Mouse (Mus musculus) kidney, postnatal 10 days (tissue): ENCODE measurements around the gene Map4k5.

ENCODE experiments used
- DNase-seq: peaks from one replicate; pipeline ENCODE4 v3.0.0; 2021; ENCODE audit warnings: mixed read lengths

The Map4k5 gene

GRCm38 (mm10) chr12:69783247-69784025 lies 109.6 kb downstream of the Map4k5 start:
- peak; percentile 67 for DNase-seq

DNA sequence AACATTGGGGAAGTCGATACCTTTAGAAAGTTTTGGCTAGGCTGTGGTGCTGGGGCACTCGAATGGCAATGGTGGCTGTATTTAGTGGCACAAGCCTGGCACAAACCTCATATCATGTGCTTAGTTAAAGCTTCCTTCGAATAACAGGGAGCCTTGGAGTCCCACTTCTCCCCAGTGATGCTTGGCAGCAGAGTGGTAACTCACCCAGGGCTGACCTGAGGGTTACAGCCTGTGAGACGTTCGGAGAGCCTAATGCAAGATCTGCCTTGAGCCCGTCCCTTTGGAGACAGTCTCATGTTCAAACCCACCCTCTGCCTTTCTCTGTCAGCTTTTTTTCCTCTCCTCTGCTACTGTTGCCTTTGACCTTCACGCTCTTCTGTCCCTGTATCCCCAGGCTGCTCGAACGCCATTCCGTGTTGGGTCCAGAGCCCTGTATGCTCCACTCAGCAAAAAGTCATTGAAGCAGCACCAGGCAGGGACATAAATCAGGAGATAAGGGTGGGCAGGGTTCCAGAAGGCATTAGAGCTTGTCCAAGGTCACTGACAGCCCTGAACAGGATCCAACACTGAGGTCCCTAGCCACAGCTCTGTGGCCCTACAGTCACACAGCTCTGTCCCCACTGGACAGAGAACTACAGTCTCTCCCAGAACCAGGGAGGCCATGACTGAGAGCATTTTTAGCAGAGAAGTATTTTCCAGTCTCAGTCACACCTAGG lies 110.9 kb downstream of the Map4k5 start:
- DNase-seq = peak; percentile 91

- peak; percentile 45 for DNase-seq
Measured at GRCm38 (mm10) chr12:69781480-69781879, 111.5 kb downstream of the Map4k5 start.

- no peak for DNase-seq
Measured at GRCm38 (mm10) chr12:69777957-69778356, 115.0 kb downstream of the Map4k5 start.

- DNase-seq = no peak
Measured at GRCm38 (mm10) chr12:69777341-69777730, 115.7 kb downstream of the Map4k5 start.

- DNase-seq = peak; percentile 73
Measured at GRCm38 (mm10) chr12:69776607-69777340, 116.2 kb downstream of the Map4k5 start.

DNA sequence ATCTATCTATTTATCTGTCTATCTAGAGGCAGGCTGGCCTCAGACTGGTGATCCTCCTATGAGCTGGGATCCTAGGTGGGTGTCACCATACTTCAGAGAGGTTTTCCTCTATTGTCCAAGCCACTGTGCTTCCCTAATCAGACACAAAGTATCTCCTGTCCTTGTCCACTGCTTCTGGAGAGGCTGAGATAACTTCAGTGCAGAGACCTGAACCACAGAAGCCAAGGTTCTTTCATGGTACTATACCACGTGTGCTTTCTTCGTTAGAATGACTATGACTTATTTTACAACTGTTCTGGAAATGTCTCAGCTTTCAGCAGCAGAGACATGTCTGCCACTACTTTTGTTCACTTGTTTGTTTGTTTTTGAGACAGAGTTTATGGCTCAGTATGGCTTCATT lies 124.2 kb downstream of the Map4k5 start:
- DNase-seq = no peak

- DNase-seq = no peak
Measured at GRCm38 (mm10) chr12:69767476-69768258, 125.3 kb downstream of the Map4k5 start.

DNA sequence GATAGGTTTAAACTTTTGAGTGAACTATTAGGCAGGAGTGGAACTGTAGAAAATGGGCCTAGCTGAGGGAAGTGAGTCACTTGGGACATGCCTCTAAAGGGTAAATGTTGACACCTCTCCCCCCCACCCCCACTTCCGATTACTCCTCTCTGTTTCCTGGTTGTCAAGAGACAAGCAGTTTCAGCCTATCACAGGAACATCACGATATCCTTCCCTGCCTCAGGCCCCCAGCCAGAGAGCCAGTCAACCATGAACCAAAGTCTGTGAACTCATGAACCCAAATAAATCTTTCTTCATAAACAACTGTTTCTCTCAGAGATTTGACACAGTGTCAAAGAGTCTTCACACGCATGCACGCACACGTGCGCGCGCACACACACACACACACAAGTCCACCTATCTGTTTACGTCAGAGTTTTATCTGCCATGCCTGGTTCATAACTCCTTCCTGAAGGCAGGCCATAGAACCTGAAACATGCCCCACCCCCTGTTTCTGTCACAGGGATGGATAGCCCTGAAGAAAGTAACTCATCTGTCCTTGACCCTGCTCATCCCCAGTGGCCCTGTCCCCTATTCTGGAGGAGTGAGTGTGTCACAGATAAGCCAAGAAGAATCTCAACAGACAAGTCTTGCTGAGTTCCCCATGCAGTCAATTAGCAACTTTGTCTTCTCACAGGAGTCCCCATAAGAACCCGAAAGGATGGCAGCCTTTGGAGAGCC lies 126.7 kb downstream of the Map4k5 start:
- peak; percentile 73 for DNase-seq

DNA sequence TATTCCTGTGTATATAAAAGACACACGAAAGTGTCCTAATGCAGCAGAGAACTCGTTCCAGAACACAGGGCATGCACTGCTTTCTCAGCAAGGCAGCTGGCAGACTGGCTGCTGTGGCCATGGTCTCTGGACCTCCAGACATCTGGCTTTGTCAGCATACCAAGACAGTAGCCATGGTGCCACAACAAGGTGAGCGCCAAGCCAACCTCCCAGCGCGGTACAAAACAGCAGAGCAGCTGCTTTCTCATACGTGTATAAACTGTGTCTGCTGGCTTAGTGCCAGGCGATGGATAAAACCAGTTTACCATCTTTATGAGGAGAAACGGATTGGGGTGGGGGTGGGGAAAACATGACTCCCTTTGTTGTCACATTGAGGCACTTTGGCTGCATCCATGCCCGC lies 127.5 kb downstream of the Map4k5 start:
- peak; percentile 45 for DNase-seq

- peak; percentile 50 for DNase-seq
Measured at GRCm38 (mm10) chr12:69761603-69762002, 131.4 kb downstream of the Map4k5 start.

DNA sequence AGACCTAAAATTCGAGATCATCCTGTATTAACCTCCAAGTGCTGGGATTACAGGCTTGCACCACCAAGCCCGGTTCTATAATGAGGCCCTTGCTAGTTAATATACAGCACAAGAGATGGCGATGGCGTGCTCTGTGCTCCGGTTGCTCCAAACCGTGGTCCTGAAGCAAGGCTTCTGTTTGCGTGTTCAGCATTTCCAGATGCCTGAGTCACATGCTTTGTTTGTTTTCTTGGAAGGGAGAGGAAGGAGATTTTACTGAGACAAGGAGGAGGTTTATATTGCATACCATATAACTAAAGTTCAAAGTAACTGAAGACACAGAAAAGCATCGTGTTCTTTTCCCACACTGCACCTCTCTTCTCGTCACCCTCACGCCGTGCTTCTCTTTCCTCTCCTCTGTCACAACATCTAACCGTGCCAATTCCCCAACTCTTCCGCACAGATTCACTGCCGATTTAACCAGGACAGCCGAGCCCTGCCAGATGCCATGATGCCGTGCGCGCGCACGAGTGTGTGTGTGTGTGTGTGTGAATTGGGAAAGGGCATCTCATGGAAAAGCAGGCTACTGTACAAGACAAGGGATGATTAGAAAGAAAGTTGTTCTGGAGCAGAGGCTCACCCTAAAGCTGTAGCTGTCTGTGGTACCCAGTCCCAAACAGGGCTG lies 132.1 kb downstream of the Map4k5 start:
- no peak for DNase-seq

- DNase-seq = no peak
Measured at GRCm38 (mm10) chr12:69760014-69760413, 133.0 kb downstream of the Map4k5 start.

- DNase-seq = no peak
Measured at GRCm38 (mm10) chr12:69759267-69759885, 133.6 kb downstream of the Map4k5 start.

GRCm38 (mm10) chr12:69758221-69759185 lies 134.5 kb downstream of the Map4k5 start:
- peak; percentile 74 for DNase-seq

GRCm38 (mm10) chr12:69757418-69758141 lies 135.4 kb downstream of the Map4k5 start:
- DNase-seq = peak; percentile 89

DNA sequence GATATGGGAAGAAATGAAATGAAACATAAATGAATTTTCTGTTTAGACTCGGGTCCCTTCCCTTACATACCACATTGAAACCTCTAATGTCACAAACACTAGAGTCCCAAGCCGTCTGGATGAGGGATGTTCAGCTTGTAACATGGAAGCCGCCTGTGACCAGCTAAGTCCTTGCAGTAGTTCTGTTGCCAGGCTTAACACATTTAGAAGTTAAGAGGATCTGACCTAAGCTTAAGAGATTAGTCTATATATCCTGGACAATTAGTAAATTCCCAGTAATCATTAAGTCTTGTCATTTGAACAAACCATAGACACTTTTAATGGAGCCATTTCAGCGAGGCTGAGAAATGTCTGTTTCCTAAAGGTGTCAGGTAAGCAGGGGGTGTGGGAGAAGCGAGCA lies 137.0 kb downstream of the Map4k5 start:
- DNase-seq = no peak

GRCm38 (mm10) chr12:69753936-69754335 lies 139.1 kb downstream of the Map4k5 start:
- DNase-seq = no peak
